9 mouse cellular contexts compared by ENCODE assay signal in the genomic region with DNA sequence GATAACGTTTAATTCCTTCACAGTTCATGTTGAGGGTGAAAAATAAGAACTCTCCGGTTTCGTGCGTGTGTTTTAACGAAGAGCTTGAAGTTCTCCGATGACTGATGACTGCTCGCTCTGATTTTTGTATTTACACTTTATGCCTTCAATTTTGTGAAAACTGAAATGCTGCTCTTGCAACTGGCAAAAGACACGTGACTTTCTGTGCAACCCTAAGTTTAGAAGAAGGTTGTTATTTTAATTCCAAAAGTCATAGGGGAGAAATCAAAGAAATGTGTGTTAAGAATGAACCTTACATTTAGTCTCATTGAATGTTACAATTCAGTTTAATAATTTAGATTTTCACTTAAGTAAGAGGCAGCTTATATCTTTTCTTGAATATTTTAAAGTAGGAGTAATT. TPM values are rescaled to one million over a fixed set of nuclear protein-coding genes. Genes with fewer than 3 reads are reported as not detected.
DNase-seq lines count a peak whose midpoint lies in the region; ATAC-seq and TF ChIP-seq lines count a peak whose summit lies in the region.
"Had no signal": no experiment of that assay in that cellular context is flagged by ENCODE, and none has a peak within 500 bp of the region (broad histone marks: within the 10 kb centered on the region; RNA-seq: fewer than 3 reads in every experiment).

No protein-coding gene starts in this region.

- H3K27me3 ChIP-seq in heart, embryonic 12.5 days (replicated peaks): no peaks in the 10 kb centered on the region
- H3K27me3 ChIP-seq in ES-Bruce4 (ENCODE audit: control insufficient read depth, insufficient read depth, low read length, poor library complexity, severe bottlenecking): peaks cover 2% of the 10 kb centered on the region; the same call in 1 of the 2 replicates
- no peaks in the 10 kb centered on the region for H3K27me3 ChIP-seq in heart, postnatal 0 days (ENCODE audit: control insufficient read depth, insufficient read depth, low read length)

- H3K36me3 ChIP-seq in heart, embryonic 12.5 days: no peaks in the 10 kb centered on the region
- H3K36me3 ChIP-seq in ES-Bruce4 (ENCODE audit: control insufficient read depth, insufficient read depth, low read length, poor library complexity, severe bottlenecking): no peaks in the 10 kb centered on the region
- H3K36me3 ChIP-seq in heart, postnatal 0 days (replicated peaks; ENCODE audit: control insufficient read depth, insufficient read depth, low read length): no peaks in the 10 kb centered on the region
- H3K36me3 ChIP-seq in macrophage (ENCODE audit: inconsistent target): no peaks in the 10 kb centered on the region

- no peak for TF ChIP-seq POLR2A in ES-Bruce4 (IDR thresholded peaks at IDR 0.05; ENCODE audit: insufficient read depth, low read length)

- TF ChIP-seq EP300 in ES-Bruce4 (IDR thresholded peaks at IDR 0.05; ENCODE audit: insufficient read depth, low read depth, low read length): no peak
- no peak for TF ChIP-seq EP300 in heart, postnatal 0 days (IDR thresholded peaks at IDR 0.05; ENCODE audit: low read depth)

- H3K27ac ChIP-seq in heart, embryonic 12.5 days (ENCODE audit: poor library complexity, severe bottlenecking): peak overlapping the region; percentile 98; the same call in 1 of the 2 replicates
- H3K27ac ChIP-seq in ES-Bruce4 (ENCODE audit: insufficient read depth, low read length) (no peak overlapping the region; the same call in 1 of the 2 replicates), macrophage (peak overlapping the region; percentile 90)
- peak overlapping the region; percentile 97 for H3K27ac ChIP-seq in heart, postnatal 0 days (ENCODE audit: low read depth)

- H3K79me2 ChIP-seq in macrophage (ENCODE audit: inconsistent target): peaks cover 54% of the 10 kb centered on the region

- H3K4me2 ChIP-seq in heart, embryonic 12.5 days: peak overlapping the region; percentile 72
- peak overlapping the region; percentile 92 for H3K4me2 ChIP-seq in heart, postnatal 0 days (ENCODE audit: low read depth, low read length)

- no peak for ATAC-seq in heart, embryonic 12.5 days (ENCODE audit: insufficient number of reproducible peaks, low FRiP score)
- ATAC-seq in heart, postnatal 0 days (ENCODE audit: insufficient read depth, low read depth): no peak

- peaks cover 16% of the 10 kb centered on the region for H3K4me1 ChIP-seq in heart, embryonic 12.5 days (replicated peaks)
- H3K4me1 ChIP-seq in ES-Bruce4 (ENCODE audit: control insufficient read depth, insufficient read depth, low read length): no peaks in the 10 kb centered on the region
- peaks cover 24% of the 10 kb centered on the region for H3K4me1 ChIP-seq in heart, postnatal 0 days (ENCODE audit: control insufficient read depth, insufficient read depth)

- peak overlapping the region; percentile 87 for H3K9ac ChIP-seq in heart, embryonic 12.5 days
- H3K9ac ChIP-seq in ES-Bruce4 (ENCODE audit: low read depth, poor library complexity, severe bottlenecking): peak overlapping the region; percentile 94
- H3K9ac ChIP-seq in heart, postnatal 0 days (replicated peaks; ENCODE audit: low read depth, low read length): peak overlapping the region; percentile 87

- no peak for TF ChIP-seq CTCF in ES-Bruce4 (IDR thresholded peaks at IDR 0.05; ENCODE audit: low read depth, low read length)
- TF ChIP-seq CTCF in heart, postnatal 0 days (IDR thresholded peaks at IDR 0.05; ENCODE audit: low read depth): no peak

- no peak for DNase-seq in heart, adult 11 months
- no peak for DNase-seq in heart, postnatal 0 days (ENCODE audit: low spot score)
- DNase-seq in adrenal gland, postnatal 14 days: no peak
- DNase-seq in ovary, adult 18-20 months (ENCODE audit: low spot score): no peak
- no peak for DNase-seq in layer of hippocampus, postnatal 10 days (ENCODE audit: low spot score in 2 of 2)
- DNase-seq: cerebellum, adult 9-10 months had no signal

- H3K9me3 ChIP-seq in heart, embryonic 12.5 days (replicated peaks): no peaks in the 10 kb centered on the region
- no peaks in the 10 kb centered on the region for H3K9me3 ChIP-seq in ES-Bruce4 (replicated peaks; ENCODE audit: control insufficient read depth, insufficient read depth, low read length, poor library complexity, severe bottlenecking)
- H3K9me3 ChIP-seq in heart, postnatal 0 days (replicated peaks; ENCODE audit: control insufficient read depth, low read length): no peaks in the 10 kb centered on the region

- 4% methylated on average over 8 of the region's 8 CpGs for WGBS in heart, embryonic 12.5 days
- under 1% methylated on average over 8 of the region's 8 CpGs for WGBS in heart, postnatal 0 days
- under 1% methylated on average over 8 of the region's 8 CpGs for WGBS in macrophage (ENCODE audit: missing documents)

- H3K4me3 ChIP-seq in heart, embryonic 12.5 days: peak overlapping the region; percentile 62
- H3K4me3 ChIP-seq in ES-Bruce4 (ENCODE audit: low read depth, low read length) (peak overlapping the region; percentile 87), macrophage (ENCODE audit: inconsistent target) (peak overlapping the region; percentile 85)
- H3K4me3 ChIP-seq in heart, postnatal 0 days (ENCODE audit: low read depth, low read length): peak overlapping the region; percentile 81

RNA-seq across cellular contexts. Expression of a gene that starts 1.3 kb away (rescaled TPM):
- polyA plus RNA-seq in heart, embryonic 12.5 days (2016; fragmentation: Nextera tagmentation; extraction: Ambion mirVana): 95.8 and 98.8 TPM in 2 replicates
- polyA plus RNA-seq in ES-Bruce4 (2011; ENCODE audit: insufficient read depth, insufficient read length, low read depth, missing spikeins): 73.6 and 79.7 TPM in 2 replicates
- 25.2 and 45.0 TPM in 2 replicates for total RNA-seq in heart, postnatal 0 days (2014; rRNA removed; ENCODE audit: low replicate concordance)
- polyA plus RNA-seq in heart, postnatal 0 days (2015; fragmentation: Nextera tagmentation; extraction: Ambion mirVana): 91.1 and 96.3 TPM in 2 replicates
- 100 to 1,000 TPM in 1 of 26 experiments, 10 to 100 TPM in 25; 18.1 to 101 (median 46.8) TPM for total RNA-seq in macrophage (2018; cell fraction: chromatin; rRNA removed)
- 100 to 1,000 TPM in 25 of 26 experiments, 10 to 100 TPM in 1; 82.5 to 185 (median 140) TPM for total RNA-seq in macrophage (2018; cell fraction: cytosol; rRNA removed)
- 100 to 1,000 TPM in 13 of 26 experiments, 10 to 100 TPM in 13; 53.6 to 165 (median 98.3) TPM for total RNA-seq in macrophage (2018; cell fraction: nucleus; rRNA removed)
- polyA plus RNA-seq in macrophage (2018): 136 to 183 TPM (median 177 TPM) in 3 replicates
- total RNA-seq in adrenal gland, postnatal 14 days (2021): 98.7 and 108 TPM in 2 replicates
- total RNA-seq in layer of hippocampus, postnatal 10 days (2021): 10 to 100 TPM; 35.6 to 35.7 TPM
